Mouse (Mus musculus) retina, postnatal 1 day (tissue): ENCODE results near the gene Gm14137.

ENCODE experiments used
- DNase-seq: peaks from one replicate; pipeline ENCODE4 v3.0.0-alpha.2; 2012

The Gm14137 gene

DNA sequence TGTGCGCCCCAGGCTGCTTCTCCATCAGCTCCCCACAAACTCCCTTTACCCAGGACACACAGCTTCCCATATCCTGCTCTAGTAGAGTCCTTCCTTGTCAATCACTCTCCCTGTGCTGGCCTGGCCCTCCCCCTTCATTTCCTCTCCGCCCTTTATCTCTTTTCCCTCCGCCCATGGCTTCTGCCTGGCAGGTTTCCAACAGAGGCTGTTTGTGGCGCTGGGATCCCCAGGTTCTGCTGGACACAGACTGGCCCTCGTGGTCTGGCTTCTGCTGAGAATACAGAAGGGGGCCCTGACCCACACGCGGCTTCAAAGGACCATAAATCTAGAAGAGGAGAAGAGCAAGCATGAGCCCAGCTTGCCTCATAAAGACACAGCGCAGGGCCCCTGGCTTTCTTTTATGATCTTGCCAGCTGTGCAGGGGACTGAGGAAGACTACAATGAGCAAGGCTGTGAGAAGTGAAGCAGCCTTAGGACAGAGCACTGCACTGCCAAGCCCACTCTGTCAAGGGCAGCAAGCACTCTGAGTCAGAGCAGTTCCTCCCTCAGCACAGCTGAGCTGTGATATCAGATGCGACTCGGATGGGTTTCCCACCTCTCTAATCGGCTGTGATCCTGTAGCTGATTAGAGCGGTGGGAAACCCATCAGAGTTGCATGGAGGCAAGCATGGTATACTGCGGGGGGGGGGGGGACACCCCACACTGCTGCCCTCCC, 1.3 kb upstream of the Gm14137 start:
- peak; percentile 88 for DNase-seq

DNA sequence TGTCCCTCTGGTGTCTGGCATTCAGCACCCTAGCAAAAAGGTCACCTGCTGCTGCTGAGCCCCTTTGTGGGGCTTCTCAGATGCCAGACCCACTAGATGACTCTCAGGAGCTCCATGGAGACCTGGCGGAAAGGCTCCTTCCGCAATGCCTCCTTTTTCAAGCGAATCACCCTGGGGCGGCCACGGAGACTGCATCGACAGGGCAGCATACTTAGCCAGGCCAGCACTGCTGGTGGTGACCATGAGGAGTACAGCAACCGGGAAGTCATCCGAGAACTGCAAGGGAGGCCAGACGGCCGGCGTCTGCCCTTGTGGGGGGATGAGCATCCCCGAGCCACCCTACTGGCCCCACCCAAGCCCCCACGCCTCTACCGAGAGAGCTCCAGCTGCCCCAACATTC, 557 bp downstream of the Gm14137 start:
- DNase-seq = no peak

DNA sequence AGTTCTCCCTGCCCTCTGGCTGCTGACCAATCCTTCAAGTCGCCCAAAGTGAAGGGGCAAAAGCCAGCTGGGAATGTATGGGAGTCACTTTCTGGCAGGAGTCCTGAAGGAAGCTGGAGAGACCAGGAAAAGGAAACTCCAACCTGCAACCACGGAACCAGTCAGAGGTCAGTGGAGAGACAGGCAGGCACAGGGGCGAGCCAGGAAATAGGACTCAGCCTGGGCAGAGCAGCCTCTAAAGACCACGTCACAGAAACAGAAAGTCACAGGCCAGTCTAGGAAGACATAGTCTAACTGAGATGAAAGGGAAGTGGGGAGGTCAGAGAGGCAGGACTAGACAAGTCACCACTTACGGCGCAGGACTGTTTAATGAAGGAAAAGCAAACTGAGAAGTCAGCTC, 1.3 kb downstream of the Gm14137 start:
- no peak for DNase-seq

DNA sequence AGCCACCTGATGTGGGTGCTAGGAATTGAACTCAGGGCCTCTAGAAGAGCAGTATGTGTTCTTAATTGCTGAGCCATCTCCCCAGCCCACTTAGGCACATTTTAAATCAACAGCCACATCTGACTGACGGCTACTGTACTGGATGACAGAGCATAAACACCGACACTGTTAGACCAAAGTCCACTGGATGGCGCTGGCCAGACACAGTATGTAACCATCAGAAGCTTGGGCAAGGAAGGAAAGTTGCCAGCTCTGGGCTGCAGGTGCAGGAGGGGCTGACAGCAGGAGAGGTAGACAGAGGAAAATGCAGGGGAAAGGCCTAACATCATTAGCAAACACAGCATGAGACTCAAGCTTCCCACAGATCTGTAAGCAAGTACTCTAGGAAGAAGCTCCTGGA, 2.5 kb downstream of the Gm14137 start:
- DNase-seq = no peak

DNA sequence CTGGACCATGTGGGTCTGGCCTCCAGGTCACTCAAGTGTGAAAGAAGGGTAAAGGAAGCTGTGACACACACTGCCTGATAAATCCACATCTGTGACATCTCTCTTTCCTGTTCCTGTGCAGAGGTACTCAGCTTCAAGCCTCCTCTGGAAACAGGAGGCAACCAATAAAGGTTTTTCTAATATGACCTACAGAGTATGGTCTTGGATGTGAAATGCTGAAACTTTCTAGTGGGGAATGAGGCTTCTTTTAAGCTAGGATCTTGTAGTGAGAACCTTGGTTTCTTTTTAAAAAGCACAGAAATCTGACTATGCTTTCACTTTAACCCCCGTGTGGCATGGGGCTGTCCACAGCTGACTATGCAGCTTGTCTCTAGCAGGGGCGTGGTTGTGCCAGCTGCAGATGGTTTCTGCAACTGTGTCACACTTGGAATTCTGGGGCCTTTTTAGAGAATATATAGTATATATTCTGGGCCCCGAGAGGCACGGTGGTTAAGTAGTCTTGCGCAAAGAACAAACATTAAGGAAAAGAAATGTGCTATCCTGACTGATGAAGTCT, 3.2 kb downstream of the Gm14137 start:
- DNase-seq = no peak

DNA sequence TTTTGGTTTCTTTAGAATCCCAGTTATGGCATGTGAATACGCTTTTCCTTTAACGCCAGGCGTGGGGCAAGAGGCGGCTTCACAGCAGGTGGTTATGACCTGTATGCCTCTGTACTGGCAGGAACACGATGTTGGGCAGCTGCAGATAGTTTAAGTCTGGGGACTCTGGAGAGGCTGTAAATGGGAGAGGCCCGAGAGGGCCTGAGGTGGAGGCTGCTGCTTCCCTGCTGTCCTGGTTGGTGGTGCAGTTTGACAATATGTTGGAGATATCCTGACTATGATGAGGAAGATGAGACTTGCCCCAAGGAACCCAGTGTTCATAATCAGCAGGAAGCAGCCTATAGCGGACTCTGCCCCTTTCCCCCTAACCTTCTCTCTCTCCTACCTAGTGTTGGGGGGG, 8.6 kb downstream of the Gm14137 start:
- DNase-seq = no peak

DNA sequence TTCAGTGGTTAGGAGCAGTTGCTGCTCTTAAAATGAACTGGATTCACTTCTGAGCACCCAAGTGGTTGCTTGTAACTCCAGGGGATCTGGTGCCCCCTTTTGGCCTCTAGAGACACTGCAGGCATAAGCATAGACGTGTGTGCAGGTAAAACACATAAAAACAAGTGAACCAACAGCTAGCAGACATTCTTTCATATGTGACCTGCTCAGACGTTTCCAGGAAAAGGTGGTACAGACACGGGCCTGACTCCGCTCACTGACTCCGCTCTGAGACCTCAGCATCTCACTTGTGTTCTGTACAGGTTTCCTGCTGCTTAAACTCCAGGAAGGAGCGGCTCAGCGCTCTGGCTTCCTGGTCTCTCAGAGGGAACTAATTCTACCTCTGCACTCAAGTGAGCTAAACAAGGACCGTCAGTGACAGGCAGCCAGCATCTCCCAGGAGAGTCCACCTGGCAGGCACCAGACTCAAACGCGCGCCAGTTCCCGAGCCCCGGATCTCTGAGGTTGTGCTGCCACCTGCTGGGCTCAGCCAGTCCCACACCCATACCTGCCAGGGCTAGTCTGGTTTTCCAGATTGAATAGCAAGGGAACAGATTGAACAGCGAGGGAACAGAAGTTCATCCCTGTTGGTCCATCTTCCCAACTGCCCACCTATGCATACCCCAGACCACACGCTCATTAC, 14.9 kb downstream of the Gm14137 start:
- peak; percentile 79 for DNase-seq

DNA sequence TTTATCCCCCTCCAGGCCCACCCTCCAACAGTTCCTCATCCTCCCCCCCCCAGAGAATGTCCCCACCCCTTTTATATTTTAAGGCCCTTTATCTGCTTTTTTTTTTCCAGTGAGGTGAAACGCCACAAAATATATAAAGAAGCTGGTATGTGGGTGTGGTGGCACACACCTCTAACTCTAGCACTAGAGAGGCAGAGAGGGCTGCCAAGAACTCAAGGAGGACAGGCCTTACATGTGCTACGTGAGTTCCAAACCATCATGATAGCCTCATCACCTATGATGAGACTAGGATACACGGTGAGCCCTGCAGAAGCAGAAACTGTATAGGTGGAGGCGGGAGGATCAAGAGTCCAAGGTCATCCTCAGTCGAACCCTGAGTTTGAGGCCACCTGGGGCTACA, 16.7 kb downstream of the Gm14137 start:
- no peak for DNase-seq

DNA sequence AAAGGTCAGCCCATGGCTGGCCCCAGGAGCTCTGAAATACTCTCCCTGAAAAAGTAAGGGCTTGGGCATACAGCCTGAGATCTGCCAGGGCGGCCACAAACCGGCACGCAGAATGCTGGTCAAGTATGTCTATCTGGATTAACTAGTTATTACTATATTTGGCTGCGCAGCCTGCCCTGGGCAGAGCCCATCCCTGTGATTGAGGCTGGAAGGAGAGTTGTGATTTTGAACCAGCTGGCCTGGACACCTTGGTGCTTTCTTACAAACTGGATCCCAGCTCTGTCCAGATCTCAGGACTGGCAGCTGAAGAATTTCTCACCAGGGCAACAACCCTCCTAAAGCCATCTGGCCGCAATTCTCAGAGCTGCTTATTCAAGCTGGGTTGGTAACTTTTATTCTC, 19.8 kb downstream of the Gm14137 start:
- no peak for DNase-seq

DNA sequence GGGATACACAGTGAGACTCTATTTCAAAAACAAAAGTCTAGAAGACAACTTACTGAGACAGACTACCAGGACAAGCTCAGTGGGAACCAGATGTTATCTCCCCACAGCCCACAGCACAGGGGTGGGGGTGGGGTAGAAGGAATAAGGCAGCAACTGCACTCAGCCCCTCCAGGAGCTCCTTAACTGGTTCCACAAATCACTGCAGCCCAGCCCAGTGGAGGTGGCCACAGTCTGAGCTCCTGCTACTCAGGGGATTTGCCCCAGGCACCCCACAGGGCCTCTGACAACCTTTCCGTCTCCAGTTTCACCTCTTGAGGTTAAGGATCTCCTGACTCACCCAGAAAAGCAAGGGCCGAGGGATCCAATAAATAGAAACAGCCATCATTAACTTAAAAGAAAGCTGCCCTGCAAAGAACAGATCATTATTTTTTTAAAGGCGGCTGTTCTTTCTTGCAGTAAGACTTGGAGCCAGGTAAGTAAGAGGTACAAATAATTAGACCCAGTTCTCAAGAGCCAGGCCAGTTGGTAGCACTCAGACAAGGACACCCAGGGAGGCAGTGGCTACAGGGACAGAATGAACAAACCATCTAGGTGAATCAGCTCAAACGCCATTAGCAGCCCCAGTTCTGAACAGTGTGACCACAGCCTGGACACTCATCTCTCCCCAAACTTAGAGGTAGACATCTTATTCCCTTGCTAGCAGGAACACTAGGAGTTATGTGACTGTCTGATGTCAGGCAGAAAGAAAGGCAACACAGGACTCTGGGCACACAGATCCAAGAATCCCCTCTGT, 22.2 kb downstream of the Gm14137 start:
- no peak for DNase-seq

DNA sequence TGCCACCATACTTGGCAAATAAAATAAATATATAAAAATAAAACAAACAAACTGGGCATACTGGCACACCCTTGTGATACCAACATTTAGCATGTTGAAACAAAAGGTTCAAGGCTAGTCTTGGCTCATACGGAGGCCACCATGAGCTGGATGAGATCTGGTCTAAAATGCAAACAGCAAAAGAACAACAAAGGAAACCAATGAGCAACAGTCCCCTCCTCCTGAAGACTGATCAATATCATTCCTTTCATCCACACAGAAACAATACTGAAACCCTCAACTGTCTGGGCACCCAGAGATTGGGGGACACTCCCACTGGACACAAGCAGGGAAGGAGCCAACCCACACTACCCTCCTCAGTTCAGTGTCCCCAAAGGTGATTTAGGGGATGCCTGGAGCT, 23.2 kb downstream of the Gm14137 start:
- DNase-seq = no peak

DNA sequence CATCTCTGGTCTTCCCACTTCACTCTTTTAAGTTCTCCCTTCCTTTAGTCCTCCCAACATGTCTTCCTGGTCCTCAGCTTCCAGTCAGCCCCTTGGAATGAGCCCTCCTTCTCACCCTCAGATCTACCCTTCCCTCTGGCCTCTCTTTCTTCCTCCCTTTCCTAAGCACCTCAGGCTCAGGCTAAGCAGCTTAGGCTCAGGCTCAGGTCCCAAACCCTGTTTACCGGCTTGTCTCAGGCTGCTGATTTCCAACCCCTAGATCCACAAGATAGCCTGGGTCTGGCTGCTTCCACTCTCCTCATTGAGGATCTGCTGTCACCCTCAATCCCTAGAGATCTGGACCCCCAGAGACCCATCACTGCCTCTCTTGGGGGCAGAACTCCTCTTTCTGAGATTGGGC, 23.7 kb downstream of the Gm14137 start:
- peak; percentile 42 for DNase-seq

DNA sequence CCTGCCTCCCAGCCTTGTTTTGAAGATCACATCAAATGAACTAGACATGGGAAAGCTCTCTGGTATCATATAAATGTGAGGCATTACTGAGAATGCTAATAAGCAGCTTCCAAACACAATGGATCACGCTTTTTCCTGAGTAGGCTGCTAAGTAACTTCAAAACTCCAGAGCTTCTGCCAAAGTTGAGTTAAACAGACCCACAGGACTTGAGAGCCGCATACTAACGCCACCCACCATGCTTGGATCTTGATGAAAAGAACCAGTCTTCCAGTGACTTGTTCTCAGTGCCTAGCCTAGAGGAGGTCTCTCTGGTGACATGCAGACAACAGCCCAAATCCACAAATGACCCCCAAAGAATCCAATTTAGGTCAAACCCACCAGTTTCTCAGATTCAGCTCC, 24.6 kb downstream of the Gm14137 start:
- no peak for DNase-seq

DNA sequence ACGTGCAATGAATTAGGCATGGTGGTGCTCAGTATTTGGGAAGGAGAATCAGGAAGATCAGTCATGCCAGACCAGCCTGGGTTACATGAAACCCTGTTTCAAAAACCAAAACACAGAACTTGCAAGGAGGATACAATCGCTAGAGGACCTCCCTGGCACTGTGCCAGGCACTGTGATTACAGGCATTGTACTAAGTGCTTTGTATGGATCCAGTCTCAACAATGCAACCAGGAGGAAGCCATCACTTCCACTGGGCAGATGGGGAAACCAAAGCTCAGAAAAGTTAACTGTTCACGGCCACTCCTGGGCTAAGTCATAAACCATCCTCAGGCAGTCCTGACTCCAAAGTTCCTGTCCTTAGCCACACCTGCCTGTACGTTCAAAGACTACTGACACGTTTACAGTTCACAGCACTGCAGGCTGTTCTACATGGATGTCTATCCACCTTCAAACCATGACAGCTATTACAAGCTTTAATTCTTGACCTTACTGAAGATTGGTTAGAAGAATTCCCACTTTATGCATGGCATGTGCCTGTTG, 28.7 kb downstream of the Gm14137 start:
- peak; percentile 70 for DNase-seq

DNA sequence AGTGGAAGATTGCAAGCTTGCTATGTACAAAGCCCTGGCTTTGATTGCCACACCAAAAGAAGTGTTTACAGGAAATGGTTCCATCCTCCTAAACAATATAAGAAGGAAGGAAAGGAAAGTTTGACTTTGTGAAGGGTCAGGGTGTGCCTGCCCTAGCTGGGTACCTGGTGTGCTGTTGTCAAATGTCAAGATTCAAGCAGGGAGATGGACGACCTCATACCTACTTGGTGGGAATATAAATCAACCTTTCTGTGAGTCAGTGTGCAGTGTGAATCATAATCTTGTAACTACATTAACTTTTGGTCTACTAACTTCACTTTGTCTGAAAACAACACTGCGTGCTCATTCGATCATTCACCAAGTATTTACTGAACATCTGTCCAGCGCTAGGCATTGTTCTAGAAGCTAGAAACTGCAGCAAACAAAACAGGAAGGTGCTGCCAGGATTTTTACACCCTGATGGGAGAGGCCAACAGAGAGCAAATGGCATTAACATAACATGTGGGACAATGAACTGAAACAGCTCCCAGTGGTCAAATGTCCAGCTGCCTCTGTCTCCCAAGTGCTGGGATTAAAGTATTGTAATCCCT, 29.7 kb downstream of the Gm14137 start:
- no peak for DNase-seq

DNA sequence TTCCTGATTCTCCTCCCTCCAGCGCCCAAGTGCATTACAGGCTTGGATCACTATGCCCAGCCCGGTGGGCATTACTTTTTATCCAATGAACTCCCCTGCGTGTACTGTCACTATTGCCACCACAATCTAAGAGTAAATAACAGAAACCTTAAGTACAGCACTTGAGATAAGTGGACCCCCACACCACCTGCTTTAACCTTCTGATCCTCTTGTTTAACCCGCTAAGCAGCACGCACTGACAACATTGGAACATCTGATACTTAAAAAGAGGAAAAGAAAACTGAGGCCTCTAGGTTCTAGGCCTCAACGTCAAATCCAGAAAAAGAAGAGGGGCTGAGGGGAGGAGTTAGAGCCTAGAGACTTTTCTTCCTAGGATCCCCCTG, 33.6 kb downstream of the Gm14137 start:
- no peak for DNase-seq

DNA sequence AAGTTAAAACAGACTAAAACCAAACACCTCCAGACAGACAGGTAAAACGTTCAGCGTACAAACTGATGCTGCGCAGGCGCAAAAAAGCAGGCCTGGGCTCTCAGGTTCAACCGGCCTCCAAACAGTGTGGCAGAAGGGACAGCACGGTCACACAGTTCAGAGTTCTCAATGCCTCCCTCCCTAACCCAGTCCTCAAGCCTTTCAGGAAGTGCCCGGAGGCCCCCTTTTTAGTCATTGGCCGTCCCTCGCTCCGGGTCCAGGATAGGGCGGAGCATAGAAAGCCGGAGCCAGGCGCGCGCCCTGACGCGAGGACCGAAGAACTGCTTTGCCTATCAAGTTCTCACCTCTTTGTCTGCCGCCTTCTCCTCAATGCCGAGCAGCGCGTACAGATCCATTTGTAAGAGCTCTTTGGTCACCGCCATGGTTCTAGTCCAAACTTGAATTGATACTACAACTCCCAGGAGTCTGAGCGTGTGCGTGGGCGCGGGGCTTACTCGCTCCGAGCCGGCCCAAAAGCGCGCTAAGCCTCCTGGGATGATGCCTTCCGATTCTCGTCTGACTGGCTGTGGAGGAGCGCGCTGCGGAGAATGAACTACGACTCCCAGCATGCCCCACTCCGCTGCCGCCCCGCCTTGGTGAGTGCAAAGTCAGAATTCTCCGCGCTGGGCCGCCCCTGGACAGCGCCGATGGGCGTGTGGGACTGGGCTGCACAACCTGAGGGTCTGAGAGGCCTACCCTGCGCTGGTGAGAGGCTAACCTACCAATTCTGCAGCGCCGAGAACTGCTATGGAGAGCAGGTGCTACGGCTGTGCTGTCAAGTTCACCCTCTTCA, 34.3 kb downstream of the Gm14137 start, which contains the start of the genes Zfyve19 and Dnajc17:
Gene Zfyve19 (plus strand): TSS at position 274 of the 832 bp plus-strand sequence.
Gene Dnajc17 (minus strand): TSS at position 452 of the 832 bp plus-strand sequence.
- peak; percentile 98 for DNase-seq

DNA sequence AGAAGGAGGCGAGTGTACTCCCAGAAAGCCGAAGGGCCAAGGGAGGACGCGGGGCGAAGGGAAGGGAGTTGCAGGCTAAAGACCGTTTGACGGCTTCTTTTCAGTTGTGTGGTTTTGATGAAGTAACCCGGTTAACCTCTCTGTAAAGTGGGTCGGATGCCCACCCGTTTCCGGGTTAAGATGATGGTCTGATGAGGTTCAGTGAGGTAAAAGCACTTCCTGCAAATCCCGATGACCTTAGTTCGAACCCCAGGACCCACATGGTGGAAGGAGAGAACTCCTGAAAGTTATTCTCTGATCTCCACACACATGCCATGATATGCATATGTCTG, 34.8 kb downstream of the Gm14137 start:
- no peak for DNase-seq
